Mouse (Mus musculus) heart, embryonic 15.5 days (tissue): ENCODE data around the gene Arhgef38. TPM values are rescaled to one million over a fixed set of nuclear protein-coding genes. Genes with fewer than 3 reads are reported as not detected.

Source experiments
- ATAC-seq: fragments of 200-750 bp; cut with Nextera tagmentation; replicated peaks from 2 replicates; pipeline ENCODE4 v1.8.0; 2017; ENCODE audit warnings: low read depth, moderate TSS enrichment; ENCODE audit not compliant: insufficient number of reproducible peaks, insufficient read depth, low FRiP score
- H3K27ac ChIP-seq: fragments of 300-500 bp; sonication (generic); 2 replicates; pipeline ENCODE4 v1.5.1; 2015; ENCODE audit warnings: mild to moderate bottlenecking, inconsistent platforms
- H3K27me3 ChIP-seq: fragments of 300-500 bp; sonication (generic); 2 replicates; pipeline ENCODE4 v1.6.1; 2015; ENCODE audit warnings: inconsistent platforms
- H3K36me3 ChIP-seq: fragments of 300-500 bp; sonication (generic); 2 replicates; pipeline ENCODE4 v1.6.1; 2015; ENCODE audit warnings: mild to moderate bottlenecking, inconsistent platforms
- H3K4me1 ChIP-seq: fragments of 300-500 bp; sonication (generic); replicated peaks from 2 replicates; pipeline ENCODE4 v1.6.1; 2015; ENCODE audit warnings: inconsistent platforms
- H3K4me2 ChIP-seq: fragments of 300-500 bp; sonication (generic); 2 replicates; pipeline ENCODE4 v1.6.1; 2015; ENCODE audit warnings: inconsistent platforms, mild to moderate bottlenecking, moderate library complexity
- H3K4me3 ChIP-seq: fragments of 300-500 bp; sonication (generic); 2 replicates; pipeline ENCODE4 v1.5.1; 2015; ENCODE audit warnings: mild to moderate bottlenecking, inconsistent platforms
- H3K9ac ChIP-seq: fragments of 300-500 bp; sonication (generic); 2 replicates; pipeline ENCODE4 v1.6.1; 2015; ENCODE audit warnings: mild to moderate bottlenecking, inconsistent platforms
- H3K9me3 ChIP-seq: fragments of 300-500 bp; sonication (generic); replicated peaks from 2 replicates; pipeline ENCODE4 v1.6.1; 2016; ENCODE audit warnings: inconsistent platforms
- WGBS: fragments of 180-500 bp; shearing (Covaris S2); methylation state at CpG from one replicate; pipeline ENCODE4 v1.1.7; 2015; ENCODE audit warnings: mixed read lengths; 5-methylcytosine and 5-hydroxymethylcytosine counted together
- polyA plus RNA-seq: library from polyadenylated mRNA; unstranded; fragments of >200 nt; fragmentation: Nextera tagmentation; extraction: Ambion mirVana; gene quantifications from 2 replicates; pipeline ENCODE4 v1.2.1, GENCODE M21; 2015

Gene Arhgef38
- polyA plus RNA-seq, 1 experiment from 2014 or later = 0.01 TPM

- peaks cover 15% of the 10 kb centered on the region for H3K36me3 ChIP-seq
- H3K9ac ChIP-seq = no peak overlapping the region
- no peak overlapping the region for H3K27ac ChIP-seq
- no peaks in the 10 kb centered on the region for H3K27me3 ChIP-seq
- 32% methylated on average over 2 of the region's 2 CpGs for WGBS
- no peak overlapping the region for H3K4me2 ChIP-seq
- H3K9me3 ChIP-seq = no peaks in the 10 kb centered on the region
- no peak overlapping the region for H3K4me3 ChIP-seq
- H3K4me1 ChIP-seq = no peaks in the 10 kb centered on the region
- no peak for ATAC-seq
Measured at GRCm38 (mm10) chr3:133111741-133112140, 123.0 kb downstream of the Arhgef38 start.

GRCm38 (mm10) chr3:133109844-133110243 lies 124.9 kb downstream of the Arhgef38 start:
- 91% methylated on average over 4 of the region's 4 CpGs for WGBS
- Histone ChIP-seq H3K4me2 (no peak overlapping the region), H3K4me1 (no peaks in the 10 kb centered on the region), H3K27me3 (no peaks in the 10 kb centered on the region), H3K4me3 (no peak overlapping the region), H3K9ac (no peak overlapping the region), H3K36me3 (peaks cover 24% of the 10 kb centered on the region), H3K27ac (no peak overlapping the region), H3K9me3 (no peaks in the 10 kb centered on the region)
- ATAC-seq = no peak

GRCm38 (mm10) chr3:133108731-133109130 lies 126.0 kb downstream of the Arhgef38 start:
- no peak overlapping the region for H3K4me2 ChIP-seq
- no peaks in the 10 kb centered on the region for H3K4me1 ChIP-seq
- ATAC-seq = no peak
- no peak overlapping the region for H3K27ac ChIP-seq
- no peaks in the 10 kb centered on the region for H3K27me3 ChIP-seq
- peaks cover 28% of the 10 kb centered on the region for H3K36me3 ChIP-seq
- H3K9ac ChIP-seq = no peak overlapping the region
- no peaks in the 10 kb centered on the region for H3K9me3 ChIP-seq
- H3K4me3 ChIP-seq = no peak overlapping the region
- 87% methylated on average over 4 of the region's 4 CpGs for WGBS

GRCm38 (mm10) chr3:133104436-133104835 lies 130.3 kb downstream of the Arhgef38 start:
- ATAC-seq = no peak
- no peak overlapping the region for H3K9ac ChIP-seq
- 90% methylated on average over 3 of the region's 3 CpGs for WGBS
- H3K36me3 ChIP-seq = peaks cover 58% of the 10 kb centered on the region
- no peak overlapping the region for H3K4me2 ChIP-seq
- H3K27ac ChIP-seq = no peak overlapping the region
- no peaks in the 10 kb centered on the region for H3K27me3 ChIP-seq
- H3K4me1 ChIP-seq = no peaks in the 10 kb centered on the region
- no peak overlapping the region for H3K4me3 ChIP-seq
- no peaks in the 10 kb centered on the region for H3K9me3 ChIP-seq

- ATAC-seq = no peak
- 77% methylated on average over 3 of the region's 3 CpGs for WGBS
- Histone ChIP-seq H3K4me3 (no peak overlapping the region), H3K27ac (no peak overlapping the region), H3K4me1 (no peaks in the 10 kb centered on the region), H3K4me2 (no peak overlapping the region), H3K9ac (no peak overlapping the region), H3K9me3 (no peaks in the 10 kb centered on the region), H3K36me3 (peaks cover 55% of the 10 kb centered on the region), H3K27me3 (no peaks in the 10 kb centered on the region)
Measured at GRCm38 (mm10) chr3:133103768-133104167, 131.0 kb downstream of the Arhgef38 start.

GRCm38 (mm10) chr3:133098909-133099308 lies 135.8 kb downstream of the Arhgef38 start:
- no peaks in the 10 kb centered on the region for H3K27me3 ChIP-seq
- H3K27ac ChIP-seq = no peak overlapping the region
- no peak overlapping the region for H3K9ac ChIP-seq
- peaks cover 41% of the 10 kb centered on the region for H3K36me3 ChIP-seq
- no peak for ATAC-seq
- H3K4me2 ChIP-seq = no peak overlapping the region
- no peak overlapping the region for H3K4me3 ChIP-seq
- H3K9me3 ChIP-seq = no peaks in the 10 kb centered on the region
- no peaks in the 10 kb centered on the region for H3K4me1 ChIP-seq
- 82% methylated on average over 2 of the region's 2 CpGs for WGBS

- Histone ChIP-seq H3K27ac (no peak overlapping the region), H3K27me3 (no peaks in the 10 kb centered on the region), H3K4me3 (no peak overlapping the region), H3K36me3 (peaks cover 36% of the 10 kb centered on the region), H3K4me1 (0 out of 2 replicates have a peak, but pooled peaks cover 3% of the 10 kb centered on the region), H3K9ac (no peak overlapping the region), H3K9me3 (no peaks in the 10 kb centered on the region), H3K4me2 (no peak overlapping the region)
- 78% methylated on average over 4 of the region's 4 CpGs for WGBS
- no peak for ATAC-seq
Measured at GRCm38 (mm10) chr3:133098336-133098735, 136.4 kb downstream of the Arhgef38 start.

GRCm38 (mm10) chr3:133097936-133098335 lies 136.8 kb downstream of the Arhgef38 start:
- H3K36me3 ChIP-seq = peaks cover 36% of the 10 kb centered on the region

GRCm38 (mm10) chr3:133094305-133094704 lies 140.4 kb downstream of the Arhgef38 start:
- H3K4me2 ChIP-seq = no peak overlapping the region
- peaks cover 17% of the 10 kb centered on the region for H3K4me1 ChIP-seq
- ATAC-seq = no peak
- 51% methylated on average over 1 of the region's 1 CpGs for WGBS
- H3K36me3 ChIP-seq = peaks cover 9% of the 10 kb centered on the region
- no peak overlapping the region for H3K9ac ChIP-seq
- no peak overlapping the region for H3K4me3 ChIP-seq
- H3K9me3 ChIP-seq = no peaks in the 10 kb centered on the region
- no peaks in the 10 kb centered on the region for H3K27me3 ChIP-seq
- no peak overlapping the region for H3K27ac ChIP-seq

More at GRCm38 (mm10) chr3:133097936-133098335, 136.8 kb downstream of the Arhgef38 start:
- no peak overlapping the region for H3K4me2 ChIP-seq
- H3K4me3 ChIP-seq = no peak overlapping the region
- peaks cover 5% of the 10 kb centered on the region; the same call in 1 of the 2 replicates for H3K4me1 ChIP-seq
- no peak overlapping the region for H3K9ac ChIP-seq
- H3K27me3 ChIP-seq = no peaks in the 10 kb centered on the region
- no peak overlapping the region for H3K27ac ChIP-seq
- no peaks in the 10 kb centered on the region for H3K9me3 ChIP-seq
- no peak for ATAC-seq
- 92% methylated on average over 6 of the region's 6 CpGs for WGBS

- no peak for ATAC-seq
- H3K27me3 ChIP-seq = no peaks in the 10 kb centered on the region
- H3K36me3 ChIP-seq = no peaks in the 10 kb centered on the region
- peaks cover 17% of the 10 kb centered on the region for H3K4me1 ChIP-seq
- 0 out of 2 replicates have a peak overlapping the region, but pooled peaks have one; percentile 97 for H3K27ac ChIP-seq
- H3K9me3 ChIP-seq = no peaks in the 10 kb centered on the region
- H3K4me2 ChIP-seq = peak overlapping the region; percentile 63
- 82% methylated on average over 1 of the region's 1 CpGs for WGBS
- H3K9ac ChIP-seq = 0 out of 2 replicates have a peak overlapping the region, but pooled peaks have one; percentile 96
- peak overlapping the region; percentile 98 for H3K4me3 ChIP-seq
Measured at GRCm38 (mm10) chr3:133092936-133093335, 141.8 kb downstream of the Arhgef38 start.

- peak overlapping the region; percentile 63 for H3K4me2 ChIP-seq
- H3K9me3 ChIP-seq = no peaks in the 10 kb centered on the region
- no peaks in the 10 kb centered on the region for H3K36me3 ChIP-seq
- under 1% methylated on average over 7 of the region's 7 CpGs for WGBS
- H3K27ac ChIP-seq = peak overlapping the region; percentile 97
- H3K9ac ChIP-seq = peak overlapping the region; percentile 96
- no peak for ATAC-seq
- peaks cover 17% of the 10 kb centered on the region for H3K4me1 ChIP-seq
- no peaks in the 10 kb centered on the region for H3K27me3 ChIP-seq
- H3K4me3 ChIP-seq = peak overlapping the region; percentile 98
Measured at GRCm38 (mm10) chr3:133092274-133092853, 142.4 kb downstream of the Arhgef38 start.

- peak within 1 kb of the TSS; percentile 98 for H3K4me3 ChIP-seq
- peaks cover 17% of the 10 kb centered on the region for H3K4me1 ChIP-seq
- under 1% methylated on average over 53 of the region's 53 CpGs for WGBS
Measured at GRCm38 (mm10) chr3:133091664-133092273, 143.0 kb downstream of the Arhgef38 start, which contains the start of the genes Ints12 and Gstcd. Gene Ints12 (plus strand): TSS chr3:133091840. Gene Gstcd (minus strand): TSS chr3:133092033.

More at GRCm38 (mm10) chr3:133091664-133092273, 143.0 kb downstream of the Arhgef38 start, which contains the start of the genes Ints12 and Gstcd:
- Histone ChIP-seq H3K27ac (peak within 1 kb of the TSS; percentile 97), H3K9me3 (no peaks in the 10 kb centered on the region), H3K27me3 (no peaks in the 10 kb centered on the region), H3K9ac (peak within 1 kb of the TSS; percentile 96), H3K4me2 (peak within 1 kb of the TSS; percentile 67), H3K36me3 (no peaks in the 10 kb centered on the region)
- ATAC-seq = peak; percentile 96
